Mouse (Mus musculus) neural tube, embryonic 14.5 days (tissue): ENCODE measurements around the gene Arhgef9. TPM values are rescaled to one million over a fixed set of nuclear protein-coding genes. Genes with fewer than 3 reads are reported as not detected.

Experiments
- ATAC-seq: fragments of 200-750 bp; cut with Nextera tagmentation; 2 replicates; pipeline ENCODE4 v1.8.0; 2017; ENCODE audit warnings: low read depth, mild to moderate bottlenecking, moderate TSS enrichment, moderate library complexity
- H3K27ac ChIP-seq: fragments of 300-500 bp; sonication (generic); 2 replicates; pipeline ENCODE4 v1.5.1; 2014; ENCODE audit warnings: low read depth, mild to moderate bottlenecking, control low read depth, low read length, moderate library complexity, mixed read lengths
- H3K27me3 ChIP-seq: fragments of 300-500 bp; sonication (generic); 2 replicates; pipeline ENCODE4 v1.6.1; 2014; ENCODE audit warnings: low read length; ENCODE audit not compliant: control insufficient read depth, insufficient read depth
- H3K36me3 ChIP-seq: fragments of 300-500 bp; sonication (generic); 2 replicates; pipeline ENCODE4 v1.6.1; 2014; ENCODE audit warnings: low read length, mixed read lengths; ENCODE audit not compliant: control insufficient read depth, insufficient read depth
- H3K4me1 ChIP-seq: fragments of 300-500 bp; sonication (generic); 2 replicates; pipeline ENCODE4 v1.6.1; 2014; ENCODE audit warnings: low read length; ENCODE audit not compliant: control insufficient read depth, insufficient read depth
- H3K4me2 ChIP-seq: fragments of 300-500 bp; sonication (generic); 2 replicates; pipeline ENCODE4 v1.6.1; 2014; ENCODE audit warnings: mild to moderate bottlenecking, low read depth, low read length, control low read depth
- H3K4me3 ChIP-seq: fragments of 300-500 bp; sonication (generic); 2 replicates; pipeline ENCODE4 v1.5.1; 2014; ENCODE audit warnings: low read depth, low read length, control low read depth, mixed read lengths
- H3K9ac ChIP-seq: fragments of 300-500 bp; sonication (generic); replicated peaks from 2 replicates; pipeline ENCODE4 v1.6.1; 2014; ENCODE audit warnings: low read depth, mild to moderate bottlenecking, control low read depth, low read length, mixed read lengths
- H3K9me3 ChIP-seq: fragments of 300-500 bp; sonication (generic); 2 replicates; pipeline ENCODE4 v1.6.1; 2016; ENCODE audit warnings: low read length; ENCODE audit not compliant: control insufficient read depth
- WGBS: fragments of 180-500 bp; shearing (Covaris S2); extraction: QIAGEN DNeasy Blood & Tissue Kit; methylation state at CpG from one replicate; pipeline ENCODE4 v1.1.7; 2014; 5-methylcytosine and 5-hydroxymethylcytosine counted together
- polyA plus RNA-seq: library from polyadenylated mRNA; unstranded; fragments of >200 nt; fragmentation: Nextera tagmentation; extraction: Ambion mirVana; gene quantifications from 2 replicates; pipeline ENCODE4 v1.2.1, GENCODE M21; 2014

The Arhgef9 gene
- polyA plus RNA-seq, 1 experiment from 2014 or later: 60.5 TPM

- WGBS: 37% methylated on average over 5 of the region's 5 CpGs
Observed at GRCm38 (mm10) chrX:95027907-95028306, 168.7 kb downstream of the Arhgef9 start.

DNA sequence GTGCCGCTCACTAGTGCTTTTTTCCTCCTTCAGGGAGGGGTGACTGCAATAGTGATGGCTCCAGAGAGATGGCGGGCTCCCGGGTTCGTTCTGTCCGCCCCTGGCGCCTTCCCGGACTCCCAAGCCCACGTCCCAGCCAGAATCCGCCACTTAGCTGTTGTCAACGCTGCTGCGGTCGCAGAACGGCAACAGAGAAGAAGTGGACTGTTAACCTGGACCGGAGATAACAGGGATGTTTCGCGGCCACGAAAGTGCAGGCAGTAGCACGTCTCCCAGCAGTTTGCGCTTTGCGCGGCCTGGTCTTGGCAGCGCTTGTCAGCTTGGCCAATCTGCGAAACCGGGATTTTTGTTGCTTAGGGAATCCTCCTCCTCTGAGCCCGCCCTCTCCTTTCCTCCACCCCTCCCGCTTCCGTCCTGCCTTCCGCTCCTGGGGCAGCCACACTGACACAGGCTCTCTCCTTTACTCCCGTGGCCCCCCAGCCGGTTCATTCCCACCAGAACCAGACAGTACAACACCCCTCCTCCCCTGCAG lies 170.2 kb downstream of the Arhgef9 start, which contains the start of gene Spin4:
Gene Spin4 (minus strand): TSS at position 322 of the 532 bp plus-strand sequence.
- peak within 1 kb of the TSS; percentile 53 for H3K4me2 ChIP-seq
- 12% methylated on average over 29 of the region's 30 CpGs for whole genome bisulfite sequencing
- peak; percentile 94 for ATAC-seq
- no peaks in the 10 kb centered on the region for H3K27me3 ChIP-seq
- peak within 1 kb of the TSS; percentile 47 for H3K4me3 ChIP-seq
- H3K4me1 ChIP-seq: no peaks in the 10 kb centered on the region
- no peaks in the 10 kb centered on the region for H3K36me3 ChIP-seq
- peak within 1 kb of the TSS; percentile 51; the same call in 1 of the 2 replicates for H3K9ac ChIP-seq
- H3K27ac ChIP-seq: peak within 1 kb of the TSS; percentile 75
- no peaks in the 10 kb centered on the region for H3K9me3 ChIP-seq

More at GRCm38 (mm10) chrX:95027907-95028306, 168.7 kb downstream of the Arhgef9 start:
- no peaks in the 10 kb centered on the region for H3K36me3 ChIP-seq
- no peaks in the 10 kb centered on the region for H3K4me1 ChIP-seq
- ATAC-seq: no peak
- H3K9ac ChIP-seq: no peak overlapping the region
- H3K4me2 ChIP-seq: no peak overlapping the region
- H3K27ac ChIP-seq: no peak overlapping the region
- no peaks in the 10 kb centered on the region for H3K9me3 ChIP-seq
- no peaks in the 10 kb centered on the region for H3K27me3 ChIP-seq
- H3K4me3 ChIP-seq: no peak overlapping the region

GRCm38 (mm10) chrX:95025779-95026360 lies 170.8 kb downstream of the Arhgef9 start:
- H3K4me3 ChIP-seq: peak overlapping the region; percentile 47
- WGBS: 17% methylated on average over 23 of the region's 23 CpGs
- no peaks in the 10 kb centered on the region for H3K9me3 ChIP-seq
- H3K27ac ChIP-seq: peak overlapping the region; percentile 75
- no peaks in the 10 kb centered on the region for H3K27me3 ChIP-seq
- H3K4me1 ChIP-seq: no peaks in the 10 kb centered on the region
- H3K4me2 ChIP-seq: peak overlapping the region; percentile 53
- H3K36me3 ChIP-seq: no peaks in the 10 kb centered on the region
- peak; percentile 64 for ATAC-seq
- peak overlapping the region; percentile 51; the same call in 1 of the 2 replicates for H3K9ac ChIP-seq

DNA sequence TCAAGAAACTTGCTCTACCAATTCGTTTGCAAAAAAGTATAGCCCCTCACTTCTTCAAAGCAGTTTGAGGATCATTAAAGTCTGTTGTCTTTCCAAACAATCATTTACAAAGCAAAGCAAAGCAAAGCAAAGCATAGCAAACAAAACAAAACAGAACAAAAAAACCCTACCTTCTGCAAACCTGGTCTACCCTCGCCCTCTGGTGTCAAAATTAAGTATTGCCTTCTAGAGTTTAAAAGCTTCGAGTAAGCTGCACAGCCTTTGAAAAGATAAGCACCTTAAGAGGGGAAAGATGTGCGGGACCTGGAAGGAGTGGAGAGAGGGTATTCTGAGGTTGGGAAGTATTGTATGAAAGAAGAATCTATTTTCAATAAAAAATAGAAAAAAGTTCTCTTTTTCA lies 184.6 kb downstream of the Arhgef9 start:
- WGBS: 25% methylated on average over 4 of the region's 4 CpGs
- Histone ChIP-seq H3K27me3 (no peaks in the 10 kb centered on the region), H3K36me3 (no peaks in the 10 kb centered on the region), H3K9ac (no peak overlapping the region), H3K27ac (no peak overlapping the region), H3K9me3 (no peaks in the 10 kb centered on the region), H3K4me2 (no peak overlapping the region), H3K4me3 (no peak overlapping the region), H3K4me1 (no peaks in the 10 kb centered on the region)
- no peak for ATAC-seq

Other genes with a start within 250 kb of the Arhgef9 start
- gene Spin4, start 170.2 kb downstream of the Arhgef9 start, polyA plus RNA-seq: 3.8 and 3.9 TPM in 2 replicates
- gene Amer1, start 248.0 kb upstream of the Arhgef9 start, polyA plus RNA-seq: 12.9 and 13.8 TPM in 2 replicates